Mouse (Mus musculus): ENCODE measurements around the gene Mdc1. TPM values are rescaled to one million over a fixed set of nuclear protein-coding genes. Genes with fewer than 3 reads are reported as not detected.
A peak's percentile ranks its signal among the peaks of the same experiment; 100 is the strongest.

Mdc1 gene
- polyA plus RNA-seq, 1 experiment from 2014 or later, result 12.7 TPM

GRCm38 (mm10) chr17:35861198-35861857, 20.0 kb downstream of the Mdc1 start, which contains the start of gene Nrm:
Gene Nrm, plus strand, starts transcription at chr17:35861318.
- peak within 1 kb of the TSS; percentile 60 for H3K4me2 ChIP-seq (replicated peaks)
- peak within 1 kb of the TSS; percentile 72 for H3K9ac ChIP-seq (replicated peaks)
- ATAC-seq, result peak; percentile 93
- H3K9me3 ChIP-seq, result no peaks in the 10 kb centered on the region
- no peaks in the 10 kb centered on the region for H3K27me3 ChIP-seq
- H3K36me3 ChIP-seq, result peaks cover 15% of the 10 kb centered on the region
- H3K4me1 ChIP-seq (replicated peaks), result peaks cover 26% of the 10 kb centered on the region
- under 1% methylated on average over 47 of the region's 47 CpGs for WGBS
- peak within 1 kb of the TSS; percentile 58 for H3K4me3 ChIP-seq (replicated peaks)
- H3K27ac ChIP-seq, result peak within 1 kb of the TSS; percentile 94

- 26% methylated on average over 10 of the region's 10 CpGs for WGBS
- H3K4me1 ChIP-seq (replicated peaks), result peaks cover 56% of the 10 kb centered on the region
Observed at GRCm38 (mm10) chr17:35864832-35865353, 23.6 kb downstream of the Mdc1 start.

GRCm38 (mm10) chr17:35865481-35866280, 24.4 kb downstream of the Mdc1 start, which contains the start of gene Ppp1r18:
Gene Ppp1r18, plus strand, starts transcription at chr17:35865593.
- Histone ChIP-seq H3K4me1 (replicated peaks) (peaks cover 60% of the 10 kb centered on the region), H3K27ac (peak within 1 kb of the TSS; percentile 99), H3K4me2 (replicated peaks) (peak within 1 kb of the TSS; percentile 92), H3K9ac (replicated peaks) (peak within 1 kb of the TSS; percentile 97), H3K27me3 (no peaks in the 10 kb centered on the region), H3K36me3 (peaks cover 4% of the 10 kb centered on the region; the same call in 1 of the 2 replicates), H3K9me3 (no peaks in the 10 kb centered on the region), H3K4me3 (replicated peaks) (peak within 1 kb of the TSS; percentile 84)
- ATAC-seq, result peak; percentile 67
- WGBS, result under 1% methylated on average over 46 of the region's 48 CpGs

More at GRCm38 (mm10) chr17:35864832-35865353, 23.6 kb downstream of the Mdc1 start:
- H3K4me2 ChIP-seq (replicated peaks), result peak overlapping the region; percentile 92
- H3K27me3 ChIP-seq, result no peaks in the 10 kb centered on the region
- H3K36me3 ChIP-seq, result no peaks in the 10 kb centered on the region
- no peaks in the 10 kb centered on the region for H3K9me3 ChIP-seq
- peak overlapping the region; percentile 84 for H3K4me3 ChIP-seq (replicated peaks)
- peak overlapping the region; percentile 97 for H3K9ac ChIP-seq (replicated peaks)
- ATAC-seq, result no peak
- peak overlapping the region; percentile 99 for H3K27ac ChIP-seq

- peak overlapping the region; percentile 99 for H3K27ac ChIP-seq
- peak overlapping the region; percentile 92 for H3K4me2 ChIP-seq (replicated peaks)
- H3K4me3 ChIP-seq (replicated peaks), result peak overlapping the region; percentile 84
- ATAC-seq, result peak; percentile 57
- under 1% methylated on average over 38 of the region's 38 CpGs for WGBS
- peaks cover 9% of the 10 kb centered on the region for H3K36me3 ChIP-seq
- H3K4me1 ChIP-seq (replicated peaks), result peaks cover 62% of the 10 kb centered on the region
- no peaks in the 10 kb centered on the region for H3K9me3 ChIP-seq
- peak overlapping the region; percentile 97 for H3K9ac ChIP-seq (replicated peaks)
- H3K27me3 ChIP-seq, result no peaks in the 10 kb centered on the region
Observed at GRCm38 (mm10) chr17:35866281-35866831, 25.0 kb downstream of the Mdc1 start.

GRCm38 (mm10) chr17:35866911-35867890, 25.9 kb downstream of the Mdc1 start:
- Histone ChIP-seq H3K9me3 (no peaks in the 10 kb centered on the region), H3K27me3 (no peaks in the 10 kb centered on the region), H3K4me2 (replicated peaks) (peak overlapping the region; percentile 92), H3K9ac (replicated peaks) (peak overlapping the region; percentile 97), H3K4me1 (replicated peaks) (peaks cover 64% of the 10 kb centered on the region), H3K27ac (peak overlapping the region; percentile 99), H3K36me3 (peaks cover 14% of the 10 kb centered on the region), H3K4me3 (replicated peaks) (peak overlapping the region; percentile 84)
- ATAC-seq, result no peak
- 8% methylated on average over 26 of the region's 26 CpGs for WGBS

GRCm38 (mm10) chr17:35868165-35868820, 27.0 kb downstream of the Mdc1 start:
- H3K4me3 ChIP-seq (replicated peaks), result peak overlapping the region; percentile 84
- peak overlapping the region; percentile 97 for H3K9ac ChIP-seq (replicated peaks)
- H3K4me2 ChIP-seq (replicated peaks), result peak overlapping the region; percentile 92
- H3K36me3 ChIP-seq, result peaks cover 17% of the 10 kb centered on the region
- no peaks in the 10 kb centered on the region for H3K9me3 ChIP-seq
- no peaks in the 10 kb centered on the region for H3K27me3 ChIP-seq
- 41% methylated on average over 13 of the region's 17 CpGs for WGBS
- no peak for ATAC-seq
- peaks cover 75% of the 10 kb centered on the region for H3K4me1 ChIP-seq (replicated peaks)
- H3K27ac ChIP-seq, result peak overlapping the region; percentile 99

GRCm38 (mm10) chr17:35868961-35869345, 27.6 kb downstream of the Mdc1 start:
- peak overlapping the region; percentile 84 for H3K4me3 ChIP-seq (replicated peaks)
- 8% methylated on average over 7 of the region's 7 CpGs for WGBS

GRCm38 (mm10) chr17:35869346-35870067, 28.2 kb downstream of the Mdc1 start:
- WGBS, result 3% methylated on average over 7 of the region's 7 CpGs
- no peaks in the 10 kb centered on the region for H3K27me3 ChIP-seq
- H3K4me1 ChIP-seq (replicated peaks), result peaks cover 79% of the 10 kb centered on the region
- H3K36me3 ChIP-seq, result peaks cover 24% of the 10 kb centered on the region
- H3K9ac ChIP-seq (replicated peaks), result peak overlapping the region; percentile 97
- H3K4me2 ChIP-seq (replicated peaks), result peak overlapping the region; percentile 92
- peak overlapping the region; percentile 31 for H3K27ac ChIP-seq
- H3K9me3 ChIP-seq, result no peaks in the 10 kb centered on the region
- ATAC-seq, result no peak
- peak overlapping the region; percentile 84 for H3K4me3 ChIP-seq (replicated peaks)

More at GRCm38 (mm10) chr17:35868961-35869345, 27.6 kb downstream of the Mdc1 start:
- Histone ChIP-seq H3K27ac (no peak overlapping the region), H3K9ac (replicated peaks) (peak overlapping the region; percentile 97), H3K4me2 (replicated peaks) (peak overlapping the region; percentile 92), H3K9me3 (no peaks in the 10 kb centered on the region), H3K36me3 (peaks cover 18% of the 10 kb centered on the region), H3K27me3 (no peaks in the 10 kb centered on the region), H3K4me1 (replicated peaks) (peaks cover 82% of the 10 kb centered on the region)
- ATAC-seq, result no peak

- no peaks in the 10 kb centered on the region for H3K9me3 ChIP-seq
- peak overlapping the region; percentile 97 for H3K9ac ChIP-seq (replicated peaks)
- no peaks in the 10 kb centered on the region for H3K27me3 ChIP-seq
- WGBS, result 74% methylated on average over 9 of the region's 9 CpGs
- H3K36me3 ChIP-seq, result peaks cover 32% of the 10 kb centered on the region
- H3K4me1 ChIP-seq (replicated peaks), result peaks cover 71% of the 10 kb centered on the region
- no peak for ATAC-seq
- H3K4me3 ChIP-seq (replicated peaks), result peak overlapping the region; percentile 84
- H3K27ac ChIP-seq, result peak overlapping the region; percentile 31
- H3K4me2 ChIP-seq (replicated peaks), result peak overlapping the region; percentile 92
Observed at GRCm38 (mm10) chr17:35870151-35870883, 29.0 kb downstream of the Mdc1 start.
